Mouse (Mus musculus): ENCODE results near the gene Gnb1. TPM values are rescaled to one million over a fixed set of nuclear protein-coding genes. Genes with fewer than 3 reads are reported as not detected.

The Gnb1 gene
- total and polyA plus RNA-seq, 3 experiments = 78.1 to 489 TPM; not detected in 1

GRCm38 (mm10) chr4:155517948-155518517 lies 26.9 kb downstream of the Gnb1 start:
- H3K4me1 ChIP-seq (ENCODE audit: control insufficient read depth in 1 of 2, insufficient read depth in 2 of 2, low read length in 2 of 2) = no peaks in the 10 kb centered on the region
- no peak overlapping the region for H3K9ac ChIP-seq (ENCODE audit: control insufficient read depth, low read depth, low read length, poor library complexity, severe bottlenecking)
- H3K4me3 ChIP-seq (ENCODE audit: control insufficient read depth in 1 of 2, insufficient read depth in 1 of 2, low read depth in 2 of 2, low read length in 2 of 2) = no peak overlapping the region
- no peak overlapping the region for H3K27ac ChIP-seq (ENCODE audit: control insufficient read depth, low read depth, low read length)
- no peaks in the 10 kb centered on the region for H3K9me3 ChIP-seq (replicated peaks; ENCODE audit: insufficient read depth, low read length)
- H3K79me2 ChIP-seq (ENCODE audit: control insufficient read depth, insufficient read depth, low read length, poor library complexity) = peaks cover 19% of the 10 kb centered on the region
- TF ChIP-seq MYB (IDR thresholded peaks at IDR 0.05; ENCODE audit: low read depth, low read length) (no peak), KAT2A (conservative IDR thresholded peaks at IDR 0.05; ENCODE audit: low read depth, low read length) (no peak), TCF12 (IDR thresholded peaks at IDR 0.05; ENCODE audit: low read depth, low read length) (no peak), ELF1 (IDR thresholded peaks at IDR 0.05; ENCODE audit: low read depth, low read length) (no peak), GATA1 (IDR thresholded peaks at IDR 0.05; ENCODE audit: low read depth, low read length) (no peak), POLR2A (IDR thresholded peaks at IDR 0.05; ENCODE audit: control insufficient read depth in 1 of 2, insufficient read depth in 1 of 2, low read depth in 1 of 2, low read length in 2 of 2, poor library complexity in 1 of 2) (no peak), MAZ (IDR thresholded peaks at IDR 0.05; ENCODE audit: low read depth, low read length) (no peak), ZC3H11A (IDR thresholded peaks at IDR 0.05; ENCODE audit: low read depth, low read length) (no peak), MYC (IDR thresholded peaks at IDR 0.05; ENCODE audit: low read depth, low read length) (no peak), CTCF (IDR thresholded peaks at IDR 0.05 in 2 of 3, conservative IDR thresholded peaks at IDR 0.05 in 1 of 3; ENCODE audit: control insufficient read depth in 1 of 3, insufficient read depth in 1 of 3, low read depth in 2 of 3, low read length in 3 of 3, poor library complexity in 1 of 3, severe bottlenecking in 1 of 3) (peak in 1 of 3 experiments; percentile 23; a peak in 1 of 6 replicates), SMC3 (IDR thresholded peaks at IDR 0.05; ENCODE audit: low read depth, low read length) (no peak), RAD21 (IDR thresholded peaks at IDR 0.05; ENCODE audit: low read depth, low read length) (no peak), TBP (IDR thresholded peaks at IDR 0.05; ENCODE audit: low read depth, low read length) (no peak), BHLHE40 (IDR thresholded peaks at IDR 0.05; ENCODE audit: borderline replicate concordance, low read depth, low read length) (no peak), ZNF384 (IDR thresholded peaks at IDR 0.05; ENCODE audit: low read depth, low read length) (peak; percentile 76)
- peaks cover 0 to 4% of the 10 kb centered on the region in 2 experiments for H3K36me3 ChIP-seq (ENCODE audit: control insufficient read depth in 1 of 2, insufficient read depth in 2 of 2, low read length in 2 of 2)
- no peaks in the 10 kb centered on the region for H3K27me3 ChIP-seq (ENCODE audit: control insufficient read depth in 1 of 2, insufficient read depth in 2 of 2, low read length in 2 of 2)
- no peak for DNase-seq (ENCODE audit: low read depth, low spot score)

GRCm38 (mm10) chr4:155522327-155522726 lies 31.2 kb downstream of the Gnb1 start:
- no peak overlapping the region for H3K27ac ChIP-seq (ENCODE audit: control insufficient read depth, low read depth, low read length)
- no peaks in the 10 kb centered on the region for H3K9me3 ChIP-seq (replicated peaks; ENCODE audit: insufficient read depth, low read length)
- peaks cover 0 to 4% of the 10 kb centered on the region in 2 experiments; a peak in 2 of 4 replicates for H3K36me3 ChIP-seq (ENCODE audit: control insufficient read depth in 1 of 2, insufficient read depth in 2 of 2, low read length in 2 of 2)
- H3K4me1 ChIP-seq (ENCODE audit: control insufficient read depth in 1 of 2, insufficient read depth in 2 of 2, low read length in 2 of 2) = no peaks in the 10 kb centered on the region
- H3K79me2 ChIP-seq (ENCODE audit: control insufficient read depth, insufficient read depth, low read length, poor library complexity) = peaks cover 16% of the 10 kb centered on the region
- no peak overlapping the region for H3K9ac ChIP-seq (ENCODE audit: control insufficient read depth, low read depth, low read length, poor library complexity, severe bottlenecking)
- no peak overlapping the region for H3K4me3 ChIP-seq (ENCODE audit: control insufficient read depth in 1 of 2, insufficient read depth in 1 of 2, low read depth in 2 of 2, low read length in 2 of 2)
- no peaks in the 10 kb centered on the region for H3K27me3 ChIP-seq (ENCODE audit: control insufficient read depth in 1 of 2, insufficient read depth in 2 of 2, low read length in 2 of 2)
- DNase-seq (ENCODE audit: low read depth, low spot score) = no peak
- TF ChIP-seq USF2 (IDR thresholded peaks at IDR 0.05; ENCODE audit: borderline replicate concordance in 1 of 2, insufficient read depth in 1 of 2, low read depth in 1 of 2, low read length in 2 of 2) (no peak), NRF1 (IDR thresholded peaks at IDR 0.05; ENCODE audit: insufficient read depth, low read depth, low read length, poor library complexity, severe bottlenecking) (no peak), KAT2A (conservative IDR thresholded peaks at IDR 0.05; ENCODE audit: low read depth, low read length) (no peak), MXI1 (IDR thresholded peaks at IDR 0.05; ENCODE audit: low read depth, low read length) (no peak), E2F4 (IDR thresholded peaks at IDR 0.05; ENCODE audit: borderline replicate concordance, low read depth, low read length) (no peak), ZC3H11A (IDR thresholded peaks at IDR 0.05; ENCODE audit: low read depth, low read length) (no peak), RAD21 (IDR thresholded peaks at IDR 0.05; ENCODE audit: low read depth, low read length) (no peak), EP300 (IDR thresholded peaks at IDR 0.05; ENCODE audit: low read depth in 1 of 2, low read length in 2 of 2) (no peak), GATA1 (IDR thresholded peaks at IDR 0.05; ENCODE audit: low read depth, low read length) (no peak), BHLHE40 (IDR thresholded peaks at IDR 0.05; ENCODE audit: borderline replicate concordance, low read depth, low read length) (no peak), CHD2 (IDR thresholded peaks at IDR 0.05; ENCODE audit: low read length) (no peak), CHD1 (IDR thresholded peaks at IDR 0.05; ENCODE audit: low read depth, low read length) (no peak), MAX (IDR thresholded peaks at IDR 0.05; ENCODE audit: low read length) (no peak), POLR2AphosphoS2 (IDR thresholded peaks at IDR 0.05; ENCODE audit: low read length) (no peak), ZKSCAN1 (IDR thresholded peaks at IDR 0.05; ENCODE audit: low read depth, low read length) (no peak), ZMIZ1 (IDR thresholded peaks at IDR 0.05; ENCODE audit: low read depth, low read length) (no peak), NELFE (IDR thresholded peaks at IDR 0.05; ENCODE audit: low read depth, low read length) (no peak)

Data from MEL (cell line).